In the genomic region with DNA sequence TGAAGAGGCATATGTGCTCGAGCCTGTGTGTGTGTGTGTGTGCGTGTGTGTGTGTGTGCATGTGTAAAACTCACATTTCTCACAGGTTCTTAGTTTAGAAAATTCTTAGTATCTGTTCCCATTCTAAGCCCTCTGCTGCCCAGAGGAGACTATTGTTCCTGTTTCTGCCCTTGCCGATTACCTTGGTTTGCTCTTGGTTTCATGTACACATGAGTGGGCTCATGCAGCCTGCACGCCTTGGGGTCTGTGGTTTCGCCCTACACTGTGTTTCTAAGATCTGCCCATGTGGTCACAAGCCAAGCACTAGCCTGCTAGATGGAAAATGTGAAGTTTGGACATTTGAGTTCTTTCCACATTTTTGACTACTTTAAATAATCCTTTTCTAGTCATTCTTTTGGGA, we compare ENCODE assay signal across 29 mouse cellular contexts. TPM values are rescaled to one million over a fixed set of nuclear protein-coding genes. Genes with fewer than 3 reads are reported as not detected.
DNase-seq lines count a peak whose midpoint lies in the region; ATAC-seq and TF ChIP-seq lines count a peak whose summit lies in the region.
"Had no signal": no experiment of that assay in that cellular context is flagged by ENCODE, and none has a peak within 500 bp of the region (broad histone marks: within the 10 kb centered on the region; RNA-seq: fewer than 3 reads in every experiment).

No protein-coding gene starts in this region.

- no peak overlapping the region for H3K27ac ChIP-seq in CH12.LX (ENCODE audit: insufficient read depth, low read depth)
- no peak overlapping the region for H3K27ac ChIP-seq in intestine, embryonic 15.5 days
- no peak overlapping the region for H3K27ac ChIP-seq in lung, postnatal 0 days (ENCODE audit: low read length)
- H3K27ac ChIP-seq: embryonic facial prominence, embryonic 12.5 days; embryonic facial prominence, embryonic 15.5 days; forebrain, embryonic 15.5 days; heart, embryonic 15.5 days; hindbrain, embryonic 12.5 days; hindbrain, embryonic 15.5 days had no signal

- 92% methylated on average over 5 of the region's 5 CpGs for WGBS in intestine, embryonic 15.5 days
- WGBS in lung, postnatal 0 days: 86% methylated on average over 5 of the region's 5 CpGs

- H3K4me2 ChIP-seq in CH12.LX (ENCODE audit: insufficient read depth, low read depth, poor library complexity, severe bottlenecking): no peak overlapping the region
- no peak overlapping the region for H3K4me2 ChIP-seq in intestine, embryonic 15.5 days (replicated peaks)
- H3K4me2 ChIP-seq in lung, postnatal 0 days (replicated peaks; ENCODE audit: low read depth, low read length): no peak overlapping the region
- H3K4me2 ChIP-seq: embryonic facial prominence, embryonic 12.5 days; embryonic facial prominence, embryonic 15.5 days; forebrain, embryonic 15.5 days; heart, embryonic 12.5 days; heart, embryonic 15.5 days; hindbrain, embryonic 12.5 days; hindbrain, embryonic 15.5 days had no signal

- in situ Hi-C loops in CH12.LX (cut with MboI; ENCODE audit: low pct_ligation_motif_present, low pct_unique_long_range_greater_than_20kb, low sequenced_read_pairs): no loop called here

- H3K4me3 ChIP-seq in CH12.LX (replicated peaks in 1 of 3; ENCODE audit: low read depth in 2 of 3, low read length in 2 of 3, poor library complexity in 1 of 3): no peak overlapping the region
- H3K4me3 ChIP-seq in intestine, embryonic 15.5 days (replicated peaks): no peak overlapping the region
- no peak overlapping the region for H3K4me3 ChIP-seq in lung, postnatal 0 days (ENCODE audit: low read depth, low read length)
- H3K4me3 ChIP-seq: embryonic facial prominence, embryonic 12.5 days; embryonic facial prominence, embryonic 15.5 days; forebrain, embryonic 15.5 days; heart, embryonic 12.5 days; heart, embryonic 15.5 days; hindbrain, embryonic 12.5 days; hindbrain, embryonic 15.5 days had no signal

- TF ChIP-seq RAD21 in CH12.LX (IDR thresholded peaks at IDR 0.05; ENCODE audit: low read depth, low read length): no peak; the same call in none of the 2 replicates

- peaks cover 0 to 3% of the 10 kb centered on the region in 2 experiments for H3K36me3 ChIP-seq in CH12.LX (replicated peaks in 1 of 2; ENCODE audit: control insufficient read depth in 1 of 2, insufficient read depth in 1 of 2, low read length in 1 of 2)
- no peaks in the 10 kb centered on the region for H3K36me3 ChIP-seq in splenic B cell, adult 2 months (ENCODE audit: control insufficient read depth, insufficient read depth, low read length, poor library complexity, severe bottlenecking)
- H3K36me3 ChIP-seq in intestine, embryonic 15.5 days: no peaks in the 10 kb centered on the region
- H3K36me3 ChIP-seq in lung, postnatal 0 days (ENCODE audit: insufficient read depth, low read length): no peaks in the 10 kb centered on the region
- H3K36me3 ChIP-seq: embryonic facial prominence, embryonic 12.5 days; embryonic facial prominence, embryonic 15.5 days; forebrain, embryonic 15.5 days; heart, embryonic 12.5 days; heart, embryonic 15.5 days; hindbrain, embryonic 12.5 days; hindbrain, embryonic 15.5 days had no signal

- dilution Hi-C loops in CH12.LX (cut with MboI; ENCODE audit: extremely low pct_ligation_motif_present, extremely low pct_unique_long_range_greater_than_20kb, low sequenced_read_pairs): no loop called here

- peaks cover 12 to 24% of the 10 kb centered on the region in 2 experiments; a peak in 3 of 4 replicates for H3K4me1 ChIP-seq in CH12.LX (ENCODE audit: control insufficient read depth in 1 of 2, insufficient read depth in 2 of 2)
- H3K4me1 ChIP-seq in intestine, embryonic 15.5 days (replicated peaks): no peaks in the 10 kb centered on the region
- H3K4me1 ChIP-seq in lung, postnatal 0 days (ENCODE audit: insufficient read depth, low read depth, low read length): no peaks in the 10 kb centered on the region
- H3K4me1 ChIP-seq: embryonic facial prominence, embryonic 12.5 days; embryonic facial prominence, embryonic 15.5 days; forebrain, embryonic 15.5 days; heart, embryonic 12.5 days; heart, embryonic 15.5 days; hindbrain, embryonic 12.5 days; hindbrain, embryonic 15.5 days had no signal

- TF ChIP-seq EP300 in CH12.LX (IDR thresholded peaks at IDR 0.05; ENCODE audit: low read length): peak; percentile 67
- no peak for TF ChIP-seq EP300 in lung, postnatal 0 days (IDR thresholded peaks at IDR 0.05)

- no peaks in the 10 kb centered on the region for H3K27me3 ChIP-seq in CH12.LX (replicated peaks)
- no peaks in the 10 kb centered on the region for H3K27me3 ChIP-seq in splenic B cell, adult 2 months (ENCODE audit: control insufficient read depth, insufficient read depth, low read length, poor library complexity, severe bottlenecking)
- no peaks in the 10 kb centered on the region for H3K27me3 ChIP-seq in intestine, embryonic 15.5 days (replicated peaks)
- H3K27me3 ChIP-seq in lung, postnatal 0 days (replicated peaks; ENCODE audit: insufficient read depth, low read length): no peaks in the 10 kb centered on the region
- H3K27me3 ChIP-seq: embryonic facial prominence, embryonic 12.5 days; embryonic facial prominence, embryonic 15.5 days; forebrain, embryonic 15.5 days; heart, embryonic 12.5 days; heart, embryonic 15.5 days; hindbrain, embryonic 12.5 days; hindbrain, embryonic 15.5 days had no signal

- H3K79me2 ChIP-seq in CH12.LX (replicated peaks; ENCODE audit: control insufficient read depth, extremely low read depth, insufficient read depth, poor library complexity, severe bottlenecking): no peaks in the 10 kb centered on the region

- DNase-seq in spleen, postnatal 36 days (ENCODE audit: low spot score in 2 of 2): peak; percentile 12
- DNase-seq in spleen, adult 12 weeks (ENCODE audit: low spot score): no peak
- DNase-seq in CH12.LX (ENCODE audit: extremely low read depth) (peak; percentile 46), liver (no peak)
- peak; percentile 36 for DNase-seq in splenic B cell, adult 2 months (ENCODE audit: low read depth, low spot score)
- DNase-seq in lung, postnatal 0 days (ENCODE audit: low spot score): no peak
- DNase-seq: adrenal gland, postnatal 10 days; adrenal gland, postnatal 36 days; cerebellum, adult 18-20 months; cerebellum, adult 9-10 months; cerebellum, postnatal 14 days; gastrocnemius, postnatal 10 days; gastrocnemius, postnatal 36 days; heart, adult 18-20 months; heart, postnatal 10 days; heart, postnatal 4 days had no signal

- TF ChIP-seq POLR2A in CH12.LX (IDR thresholded peaks at IDR 0.05; ENCODE audit: low read depth, low read length): no peak

- no peak overlapping the region for H3K9ac ChIP-seq in CH12.LX (ENCODE audit: insufficient read depth, low read depth)
- H3K9ac ChIP-seq in intestine, embryonic 15.5 days: no peak overlapping the region
- no peak overlapping the region for H3K9ac ChIP-seq in lung, postnatal 0 days (replicated peaks; ENCODE audit: low read depth)
- H3K9ac ChIP-seq: embryonic facial prominence, embryonic 12.5 days; embryonic facial prominence, embryonic 15.5 days; forebrain, embryonic 15.5 days; heart, embryonic 12.5 days; heart, embryonic 15.5 days; hindbrain, embryonic 12.5 days; hindbrain, embryonic 15.5 days had no signal

- ATAC-seq in hematopoietic stem cell, adult 5-6 weeks (replicated peaks in 1 of 2; ENCODE audit: insufficient read depth in 1 of 2, low FRiP score in 2 of 2, low TSS enrichment in 1 of 2, low read depth in 1 of 2, poor library complexity in 2 of 2, severe bottlenecking in 2 of 2): peak; percentile 49 to 72
- no peak for ATAC-seq in intestine, embryonic 15.5 days
- no peak for ATAC-seq in lung, postnatal 0 days
- ATAC-seq: forebrain, embryonic 15.5 days had no signal

- H3K9me3 ChIP-seq in CH12.LX (replicated peaks; ENCODE audit: low read length): no peaks in the 10 kb centered on the region
- H3K9me3 ChIP-seq in intestine, embryonic 15.5 days: no peaks in the 10 kb centered on the region
- no peaks in the 10 kb centered on the region for H3K9me3 ChIP-seq in lung, postnatal 0 days (ENCODE audit: low read length)
- H3K9me3 ChIP-seq: embryonic facial prominence, embryonic 12.5 days; embryonic facial prominence, embryonic 15.5 days; forebrain, embryonic 15.5 days; heart, embryonic 12.5 days; heart, embryonic 15.5 days; hindbrain, embryonic 12.5 days; hindbrain, embryonic 15.5 days had no signal

- no peak for TF ChIP-seq CTCF in CH12.LX (conservative IDR thresholded peaks at IDR 0.05 in 1 of 2, IDR thresholded peaks at IDR 0.05 in 1 of 2; ENCODE audit: low read depth in 2 of 2, low read length in 2 of 2)
- no peak for TF ChIP-seq CTCF in lung, postnatal 0 days (IDR thresholded peaks at IDR 0.05)

TF ChIP-seq in CH12.LX, 34 proteins besides CTCF, POLR2A, EP300 and RAD21:
- no peak for TF ChIP-seq NELFE (IDR thresholded peaks at IDR 0.05; ENCODE audit: low read depth, low read length)
- peak; percentile 47; the same call in 1 of the 2 replicates for TF ChIP-seq ETS1 (conservative IDR thresholded peaks at IDR 0.05; ENCODE audit: low read depth, low read length)
- no peak for TF ChIP-seq ZMIZ1 (IDR thresholded peaks at IDR 0.05; ENCODE audit: low read depth, low read length)
- peak; percentile 92 for TF ChIP-seq BHLHE40 (IDR thresholded peaks at IDR 0.05; ENCODE audit: low read depth, low read length)
- peak; percentile 27; the same call in 1 of the 2 replicates for TF ChIP-seq MAX (IDR thresholded peaks at IDR 0.05; ENCODE audit: low read length)
- TF ChIP-seq MYC (IDR thresholded peaks at IDR 0.05; ENCODE audit: low read depth, low read length): peak; percentile 72; the same call in 1 of the 2 replicates
- no peak for TF ChIP-seq TCF12 (IDR thresholded peaks at IDR 0.05; ENCODE audit: low read depth, low read length)
- TF ChIP-seq TBP (conservative IDR thresholded peaks at IDR 0.05; ENCODE audit: low read depth, low read length): no peak
- TF ChIP-seq IRF4 (IDR thresholded peaks at IDR 0.05; ENCODE audit: low read depth, low read length): 0 out of 2 replicates have a peak, but pooled peaks have one; percentile 7
- no peak; the same call in 1 of the 2 replicates for TF ChIP-seq MEF2A (IDR thresholded peaks at IDR 0.05; ENCODE audit: borderline replicate concordance, low read depth, low read length)
- no peak for TF ChIP-seq MAFK (IDR thresholded peaks at IDR 0.05; ENCODE audit: insufficient replicate concordance, low read length)

RNA-seq across cellular contexts. Expression of a gene that starts 33.0 kb away (rescaled TPM):
- 62.5 and 93.9 TPM in 2 replicates for total RNA-seq in CH12.LX (2012; rRNA removed)
- total RNA-seq in CH12.LX (2014; rRNA removed): 127 and 139 TPM in 2 replicates
- polyA plus RNA-seq in CH12.LX (2012; ENCODE audit: insufficient read length, low read depth): 47.0 and 63.3 TPM in 2 replicates
- not detected in 2 replicates for total RNA-seq in hematopoietic stem cell, adult 5-6 weeks (2017)
- 0.16 and 0.28 TPM in 2 replicates for polyA plus RNA-seq in intestine, embryonic 15.5 days (2015; fragmentation: Nextera tagmentation; extraction: Ambion mirVana)
- 1.0 and 1.4 TPM in 2 replicates for polyA plus RNA-seq in lung, postnatal 0 days (2015; fragmentation: Nextera tagmentation; extraction: Ambion mirVana)
- total RNA-seq: gastrocnemius, adult 18-20 months; gastrocnemius, postnatal 36 days; heart, adult 18-20 months; heart, postnatal 10 days; MEL had no signal
- polyA plus RNA-seq: embryonic facial prominence, embryonic 12.5 days; forebrain, embryonic 11.5 days; forebrain, embryonic 15.5 days had no signal

RNA-seq across cellular contexts. Expression of a gene that starts 48.7 kb away (rescaled TPM):
- total RNA-seq in CH12.LX (2012; rRNA removed): not detected in 2 replicates
- not detected in 2 replicates for total RNA-seq in CH12.LX (2014; rRNA removed)
- polyA plus RNA-seq in CH12.LX (2012; ENCODE audit: insufficient read length, low read depth): 0.67 and 0.72 TPM in 2 replicates
- not detected in 2 replicates for total RNA-seq in hematopoietic stem cell, adult 5-6 weeks (2017)
- not detected in 2 replicates for polyA plus RNA-seq in intestine, embryonic 15.5 days (2015; fragmentation: Nextera tagmentation; extraction: Ambion mirVana)
- polyA plus RNA-seq in lung, postnatal 0 days (2015; fragmentation: Nextera tagmentation; extraction: Ambion mirVana): not detected in 2 replicates
- total RNA-seq: adrenal gland, postnatal 10 days; adrenal gland, postnatal 36 days; gastrocnemius, adult 18-20 months; gastrocnemius, postnatal 10 days; gastrocnemius, postnatal 36 days; heart, adult 18-20 months; heart, postnatal 10 days; heart, postnatal 4 days; MEL had no signal
- polyA plus RNA-seq: embryonic facial prominence, embryonic 12.5 days; embryonic facial prominence, embryonic 15.5 days; forebrain, embryonic 11.5 days; forebrain, embryonic 15.5 days; heart, embryonic 12.5 days; heart, embryonic 15.5 days; hindbrain, embryonic 12.5 days; hindbrain, embryonic 15.5 days; intestine, embryonic 14.5 days had no signal

Comparison
In these comparisons a context has a peak if more than half of its experiments do, and no peak if none do; other contexts are left out.
1. DNase-seq: peak in spleen, postnatal 36 days (2 of 2), CH12.LX (single experiment) and splenic B cell, adult 2 months (single experiment); none in spleen, adult 12 weeks (single experiment), liver (single experiment) and lung, postnatal 0 days (single experiment).
2. ATAC-seq: peak in hematopoietic stem cell, adult 5-6 weeks (2 of 2); none in intestine, embryonic 15.5 days (single experiment) and lung, postnatal 0 days (single experiment).
3. RNA of a gene that starts 33.0 kb away (polyA plus RNA-seq): 47.0 to 63.3 TPM in CH12.LX; 1.0 to 1.4 TPM in lung, postnatal 0 days and 0.16 to 0.28 TPM in intestine, embryonic 15.5 days; every median in the first group is over 10 times any median in the second.